Mouse (Mus musculus): ENCODE data around the gene Cacna1d.

The Cacna1d gene

DNA sequence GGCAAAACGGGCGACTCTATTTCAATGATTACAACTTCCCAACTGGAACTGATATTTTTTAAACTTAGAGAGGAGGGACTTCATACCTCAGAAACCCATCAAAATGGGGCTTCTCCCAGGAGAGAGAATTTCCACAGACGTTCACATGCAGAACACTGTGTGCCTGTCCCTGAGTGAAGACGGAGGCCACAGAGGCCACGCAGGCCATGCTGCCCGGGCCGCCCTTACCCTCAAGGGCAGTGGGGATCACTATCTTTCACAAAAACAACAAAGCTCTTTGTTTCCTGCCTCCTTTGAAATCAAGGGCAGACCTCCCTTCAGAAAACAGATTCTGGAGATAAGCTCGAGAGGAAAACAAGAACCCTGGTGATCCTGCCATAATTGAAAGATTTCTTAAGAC is 164.2 kb downstream of the Cacna1d start:
- DNase-seq, result no peak

DNA sequence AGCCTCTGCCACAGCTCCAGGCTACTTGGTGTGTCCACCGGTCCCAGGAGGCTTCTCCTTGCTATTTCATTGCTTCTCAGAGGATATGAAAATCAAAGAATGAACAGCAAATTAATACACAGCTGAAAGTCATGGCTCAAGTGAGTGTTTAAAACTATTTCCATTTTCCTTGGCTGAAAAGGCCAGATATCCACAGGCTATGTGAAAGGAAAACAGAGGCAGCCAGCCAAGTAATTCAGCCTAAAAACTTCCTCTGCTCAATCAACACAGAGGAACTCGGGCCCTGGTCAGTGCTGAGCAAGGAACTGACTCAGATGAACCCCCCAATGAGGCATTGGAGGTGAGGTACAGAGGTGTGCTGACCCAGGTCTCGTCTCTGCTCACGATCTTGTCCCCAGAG is 165.0 kb downstream of the Cacna1d start:
- DNase-seq, result peak in 1 of 2 experiments; percentile 29

GRCm38 (mm10) chr14:30324994-30325393 is 166.3 kb downstream of the Cacna1d start:
- DNase-seq, result no peak

DNA sequence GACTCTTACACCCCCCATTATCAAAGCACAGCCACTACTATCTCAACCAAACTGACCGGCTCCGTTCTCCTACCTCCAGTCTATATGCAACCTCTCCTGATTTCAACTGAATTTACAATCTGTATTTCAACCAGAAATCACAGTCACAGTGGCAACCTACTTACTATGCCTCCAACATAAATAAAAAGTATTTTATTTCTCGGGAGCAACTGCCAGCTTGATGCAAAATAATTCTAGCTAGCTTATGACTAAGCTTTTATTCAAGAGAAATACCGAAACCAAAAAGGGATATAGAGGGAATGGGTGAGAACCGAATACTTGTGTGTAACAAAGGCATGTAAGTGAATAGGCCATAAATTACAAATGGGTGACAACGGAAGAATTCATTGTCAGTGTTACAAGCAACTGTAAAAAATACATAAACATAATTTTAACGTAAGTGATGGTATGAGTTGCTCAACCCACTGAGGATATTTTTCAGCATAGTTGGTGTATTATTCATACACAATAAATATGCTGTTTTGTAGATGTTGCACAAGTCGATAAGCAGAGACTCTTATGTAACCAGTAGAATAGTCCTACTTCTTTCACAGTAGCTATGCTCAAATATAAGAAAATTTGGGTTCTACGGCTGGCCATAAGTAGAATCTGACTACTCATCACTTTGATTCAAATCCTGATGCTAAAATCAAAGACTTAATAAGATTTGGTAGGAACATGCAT is 172.4 kb downstream of the Cacna1d start:
- DNase-seq, result no peak

- no peak for DNase-seq
These were observed 173.0 kb downstream of the Cacna1d start for GRCm38 (mm10) chr14:30318293-30318692.

- DNase-seq, result no peak
These were observed 173.6 kb downstream of the Cacna1d start for GRCm38 (mm10) chr14:30317616-30318015.

DNA sequence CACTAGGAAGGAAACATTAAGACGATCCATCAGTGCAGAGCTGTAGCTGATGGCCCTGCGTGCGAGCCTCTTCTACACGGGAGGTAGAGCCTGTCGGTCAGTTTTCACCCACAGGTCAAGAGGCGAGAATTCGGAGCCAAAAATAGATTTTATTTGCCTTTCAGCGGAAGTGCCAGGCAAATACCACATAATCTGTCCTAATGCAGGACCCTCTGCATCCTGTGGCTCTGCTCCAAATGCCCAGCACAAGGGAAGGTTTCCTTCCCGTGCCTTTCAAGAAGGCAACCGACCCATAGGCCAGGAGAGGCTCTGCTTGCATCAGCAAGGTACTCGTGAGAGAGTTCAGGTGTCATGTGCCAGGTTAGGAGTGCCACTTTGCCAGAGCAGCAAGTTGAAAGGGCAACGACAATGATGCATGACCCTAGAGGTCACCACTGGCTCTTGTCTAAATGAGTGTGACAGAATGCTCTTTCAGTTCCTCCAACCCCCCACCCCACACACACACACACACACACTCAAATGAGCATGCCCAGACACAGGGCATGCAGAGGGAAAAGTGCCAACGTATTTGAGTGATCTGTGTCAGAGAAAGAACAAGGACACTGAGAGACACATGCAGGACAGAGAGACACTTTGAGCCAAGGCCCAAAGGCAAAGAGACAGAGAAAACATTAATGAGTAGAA is 179.9 kb downstream of the Cacna1d start:
- DNase-seq, result no peak

GRCm38 (mm10) chr14:30310236-30310635 is 181.0 kb downstream of the Cacna1d start:
- no peak for DNase-seq

DNA sequence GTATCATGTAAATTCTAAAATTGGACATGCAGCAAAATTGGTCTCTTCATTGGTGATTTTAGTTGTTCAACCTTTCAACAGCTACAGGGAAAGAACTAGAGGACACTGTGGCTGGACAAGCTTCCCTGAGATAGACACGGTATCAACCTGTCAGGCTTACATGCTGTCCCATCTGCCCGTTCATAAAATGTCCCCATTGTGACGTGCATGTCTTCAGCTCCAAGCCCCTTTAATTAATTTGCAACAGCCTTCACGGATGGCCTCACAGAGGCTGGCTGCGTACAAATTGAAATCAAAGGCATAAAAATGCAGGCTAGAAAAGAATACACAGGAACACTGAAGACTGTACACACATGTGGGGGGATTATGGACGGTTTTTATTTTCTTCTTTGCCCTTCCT is 185.0 kb downstream of the Cacna1d start:
- no peak for DNase-seq

DNA sequence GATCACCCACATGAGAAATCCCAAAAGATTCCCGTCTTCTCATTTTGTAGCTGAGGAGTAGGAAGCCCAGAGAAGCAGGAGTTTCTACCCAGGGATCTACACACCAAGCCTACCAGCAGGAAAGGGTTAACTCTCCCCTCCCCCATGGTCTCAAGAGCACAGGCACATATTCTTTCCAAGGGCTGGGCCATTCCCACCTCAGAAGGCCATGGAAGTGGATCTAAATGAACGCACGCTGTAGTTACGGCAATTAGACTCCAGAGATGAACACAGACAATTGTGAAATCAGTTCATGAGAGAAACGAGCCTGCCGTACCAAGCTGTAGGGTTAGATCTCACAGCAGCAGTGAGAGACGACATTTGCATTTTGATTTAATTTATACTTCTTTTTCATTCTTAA is 191.3 kb downstream of the Cacna1d start:
- no peak for DNase-seq

- no peak for DNase-seq
These were observed 193.8 kb downstream of the Cacna1d start for GRCm38 (mm10) chr14:30297492-30297891.

GRCm38 (mm10) chr14:30292135-30292463 is 199.2 kb downstream of the Cacna1d start:
- no peak for DNase-seq

DNA sequence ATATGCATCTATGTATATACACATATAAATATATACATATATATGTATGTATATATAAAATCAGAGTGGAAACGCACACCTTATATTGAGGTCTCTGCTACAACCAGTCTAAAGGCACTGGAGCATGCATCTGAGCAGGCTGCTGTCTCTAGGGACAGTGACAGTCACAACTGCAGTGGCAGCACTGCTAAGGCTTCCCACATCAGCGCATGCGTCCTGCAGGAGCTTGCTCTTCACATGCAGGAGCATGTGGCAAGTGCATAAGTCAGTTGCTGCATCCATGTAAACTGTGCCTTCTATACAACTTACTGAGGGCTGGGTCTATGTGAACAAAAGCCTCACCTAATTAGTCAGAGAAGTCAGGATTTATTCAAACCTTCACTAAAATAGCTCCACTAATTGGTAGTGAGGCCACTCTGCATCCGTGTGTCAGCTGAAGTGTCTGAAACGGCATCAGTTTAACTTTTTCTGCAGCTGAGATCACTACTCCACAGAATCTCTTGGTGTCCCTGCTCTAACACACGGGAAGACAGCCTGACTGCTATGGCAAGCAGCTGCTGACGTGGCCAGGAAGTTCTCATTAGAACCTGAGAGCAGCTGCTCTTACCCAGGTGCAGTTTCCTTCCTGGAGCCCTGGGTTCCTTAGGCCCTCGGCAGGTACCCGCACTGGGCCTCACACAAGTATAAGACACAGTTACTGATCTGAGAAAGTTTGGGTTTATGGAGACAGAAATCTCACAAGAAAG is 199.7 kb downstream of the Cacna1d start:
- no peak for DNase-seq

- no peak for DNase-seq
These were observed 206.8 kb downstream of the Cacna1d start for GRCm38 (mm10) chr14:30284446-30284845.

DNA sequence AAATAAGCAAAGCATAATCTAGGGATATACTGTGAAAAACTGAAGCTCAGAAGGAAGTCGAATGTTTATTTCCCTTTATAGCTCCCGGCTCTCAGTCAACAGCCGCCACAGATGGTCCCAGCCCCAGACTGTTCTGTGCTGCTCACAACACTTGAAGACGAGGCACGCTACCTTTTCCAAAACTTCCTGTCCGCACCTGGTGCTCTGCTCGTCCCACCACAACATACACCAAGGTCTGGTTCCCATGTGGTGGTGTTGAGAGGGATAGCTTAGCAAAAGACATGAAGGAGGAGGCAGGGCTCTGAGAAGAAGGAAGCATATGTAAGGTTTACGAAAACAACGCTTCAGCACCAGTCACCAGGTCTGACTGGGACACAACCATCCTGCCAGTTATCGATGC is 207.2 kb downstream of the Cacna1d start:
- DNase-seq, result no peak

GRCm38 (mm10) chr14:30275572-30275971 is 215.7 kb downstream of the Cacna1d start:
- no peak for DNase-seq

DNA sequence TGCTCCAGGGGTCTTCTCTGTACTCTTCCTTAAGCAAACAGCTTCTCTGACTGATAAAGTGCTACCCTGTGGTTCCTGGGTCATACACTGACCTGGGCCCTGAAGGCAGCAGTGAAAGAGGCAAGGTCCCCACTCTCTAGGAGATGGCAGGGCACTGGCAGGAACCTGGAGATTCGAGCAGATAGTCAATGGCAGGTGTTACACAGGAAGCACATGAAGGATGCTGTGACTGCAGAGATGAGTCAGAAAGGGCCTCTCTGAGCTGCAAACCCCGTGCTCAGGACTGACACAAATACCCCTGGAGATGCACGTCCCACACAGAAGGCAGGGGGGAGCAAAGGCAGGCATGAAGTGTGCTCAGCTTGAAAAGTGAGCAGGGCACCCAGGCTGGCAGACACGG is 218.3 kb downstream of the Cacna1d start:
- no peak for DNase-seq

- no peak for DNase-seq
These were observed 218.7 kb downstream of the Cacna1d start for GRCm38 (mm10) chr14:30272523-30272922.

- DNase-seq, result no peak
These were observed 219.4 kb downstream of the Cacna1d start for GRCm38 (mm10) chr14:30271856-30272255.

- no peak for DNase-seq
These were observed 220.9 kb downstream of the Cacna1d start for GRCm38 (mm10) chr14:30270350-30270749.

DNA sequence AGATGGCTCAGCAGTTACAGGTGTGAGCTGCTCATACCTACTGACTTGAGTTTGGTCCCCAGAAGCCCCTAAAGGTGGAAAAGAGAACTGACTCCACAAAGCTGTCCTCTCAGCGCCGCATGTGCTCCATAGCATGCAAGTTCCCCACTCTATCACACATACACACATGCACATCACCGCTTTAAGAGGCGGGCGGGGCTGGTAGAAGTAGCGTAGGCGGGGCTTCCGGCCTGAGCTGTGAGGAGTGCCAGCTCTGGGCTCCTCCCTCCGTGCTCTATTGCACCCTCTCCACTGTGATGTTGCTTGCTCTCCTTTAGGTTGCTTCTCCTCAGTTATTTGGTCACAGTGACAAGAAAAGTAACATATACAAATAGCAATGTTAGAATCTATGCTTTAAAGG is 225.5 kb downstream of the Cacna1d start:
- DNase-seq, result no peak

DNA sequence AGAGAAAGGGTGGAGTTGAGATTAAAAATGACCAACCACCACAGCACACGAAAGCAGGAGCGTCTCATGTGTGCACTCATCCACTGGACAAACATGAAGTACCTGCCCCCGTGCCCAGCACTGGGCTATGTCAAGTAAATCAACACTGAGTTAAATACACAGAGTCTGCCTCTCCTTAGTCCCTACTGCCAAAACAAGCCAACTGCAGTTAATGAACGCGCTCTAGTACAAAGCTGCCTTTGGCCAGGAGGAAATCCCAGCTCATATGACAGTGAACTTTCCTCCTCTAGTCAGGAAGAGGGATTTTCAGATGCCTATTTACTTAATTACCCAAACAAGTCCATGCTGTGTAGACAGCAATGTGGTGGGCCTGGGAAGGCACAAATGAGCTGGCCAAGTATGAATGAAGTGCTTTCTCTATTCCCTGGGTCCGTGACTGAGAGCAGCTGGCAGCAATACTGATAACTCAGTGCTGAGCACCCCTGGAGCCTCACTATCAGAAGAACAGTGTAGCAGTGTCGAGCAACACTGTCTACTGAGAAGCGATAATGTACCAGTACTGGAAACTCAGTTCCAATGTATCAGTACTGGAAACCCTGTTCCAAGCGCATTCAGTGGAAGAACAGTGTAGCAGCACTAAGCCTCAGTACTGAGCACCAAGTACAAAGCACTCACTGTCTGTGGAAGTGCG is 229.5 kb downstream of the Cacna1d start:
- no peak for DNase-seq

- DNase-seq, result no peak
These were observed 233.6 kb downstream of the Cacna1d start for GRCm38 (mm10) chr14:30257626-30258025.

Measured in kidney, postnatal 25 days (tissue).